Mouse (Mus musculus): ENCODE measurements around the gene Ube2g1. TPM values are rescaled to one million over a fixed set of nuclear protein-coding genes. Genes with fewer than 3 reads are reported as not detected.

Gene Ube2g1
- polyA plus RNA-seq, 1 experiment from 2014 or later, result 84.5 TPM

GRCm38 (mm10) chr11:72576466-72577351, 30.4 kb upstream of the Ube2g1 start:
- Histone ChIP-seq H3K27me3 (peaks cover 24% of the 10 kb centered on the region), H3K4me3 (peak overlapping the region; percentile 34), H3K27ac (no peak overlapping the region), H3K9ac (peak overlapping the region; percentile 25; the same call in 1 of the 2 replicates), H3K9me3 (no peaks in the 10 kb centered on the region), H3K4me1 (peaks cover 12% of the 10 kb centered on the region; the same call in 1 of the 2 replicates), H3K4me2 (replicated peaks) (peak overlapping the region; percentile 63), H3K36me3 (no peaks in the 10 kb centered on the region)
- WGBS, result 4% methylated on average over 24 of the region's 24 CpGs
- no peak for ATAC-seq (ENCODE audit: low FRiP score, low read depth)

- no peak for ATAC-seq (ENCODE audit: low FRiP score, low read depth)
- Histone ChIP-seq H3K27me3 (peaks cover 24% of the 10 kb centered on the region), H3K36me3 (no peaks in the 10 kb centered on the region), H3K4me3 (no peak overlapping the region), H3K9ac (no peak overlapping the region), H3K9me3 (no peaks in the 10 kb centered on the region), H3K27ac (no peak overlapping the region), H3K4me2 (replicated peaks) (no peak overlapping the region), H3K4me1 (peaks cover 12% of the 10 kb centered on the region; the same call in 1 of the 2 replicates)
- WGBS, result 66% methylated on average over 4 of the region's 4 CpGs
These were observed 28.6 kb upstream of the Ube2g1 start for GRCm38 (mm10) chr11:72578471-72578870.

GRCm38 (mm10) chr11:72581609-72582447, 25.3 kb upstream of the Ube2g1 start:
- H3K36me3 ChIP-seq, result no peaks in the 10 kb centered on the region
- H3K9me3 ChIP-seq, result no peaks in the 10 kb centered on the region
- no peak for ATAC-seq (ENCODE audit: low FRiP score, low read depth)
- no peak overlapping the region for H3K27ac ChIP-seq
- H3K9ac ChIP-seq, result no peak overlapping the region
- peaks cover under 1% of the 10 kb centered on the region; the same call in 1 of the 2 replicates for H3K4me1 ChIP-seq
- no peak overlapping the region for H3K4me2 ChIP-seq (replicated peaks)
- WGBS, result 70% methylated on average over 8 of the region's 8 CpGs
- no peak overlapping the region for H3K4me3 ChIP-seq
- peaks cover 12% of the 10 kb centered on the region for H3K27me3 ChIP-seq

GRCm38 (mm10) chr11:72582448-72582705, 24.7 kb upstream of the Ube2g1 start:
- H3K27ac ChIP-seq, result no peak overlapping the region
- no peak overlapping the region for H3K9ac ChIP-seq
- H3K4me1 ChIP-seq, result no peaks in the 10 kb centered on the region
- H3K9me3 ChIP-seq, result no peaks in the 10 kb centered on the region
- 69% methylated on average over 3 of the region's 3 CpGs for WGBS
- no peak overlapping the region for H3K4me3 ChIP-seq
- H3K4me2 ChIP-seq (replicated peaks), result no peak overlapping the region
- H3K27me3 ChIP-seq, result peaks cover 9% of the 10 kb centered on the region
- ATAC-seq (ENCODE audit: low FRiP score, low read depth), result no peak
- no peaks in the 10 kb centered on the region for H3K36me3 ChIP-seq

- Histone ChIP-seq H3K9ac (no peak overlapping the region), H3K9me3 (no peaks in the 10 kb centered on the region), H3K36me3 (no peaks in the 10 kb centered on the region), H3K4me2 (replicated peaks) (no peak overlapping the region), H3K4me1 (no peaks in the 10 kb centered on the region), H3K27ac (no peak overlapping the region), H3K27me3 (peaks cover 2% of the 10 kb centered on the region), H3K4me3 (no peak overlapping the region)
- no peak for ATAC-seq (ENCODE audit: low FRiP score, low read depth)
- WGBS, result 87% methylated on average over 2 of the region's 2 CpGs
These were observed 24.0 kb upstream of the Ube2g1 start for GRCm38 (mm10) chr11:72583092-72583491.

GRCm38 (mm10) chr11:72586570-72586969, 20.5 kb upstream of the Ube2g1 start:
- Histone ChIP-seq H3K27me3 (no peaks in the 10 kb centered on the region), H3K36me3 (no peaks in the 10 kb centered on the region), H3K4me2 (replicated peaks) (no peak overlapping the region), H3K9me3 (no peaks in the 10 kb centered on the region), H3K4me1 (no peaks in the 10 kb centered on the region), H3K9ac (no peak overlapping the region), H3K27ac (no peak overlapping the region), H3K4me3 (no peak overlapping the region)
- ATAC-seq (ENCODE audit: low FRiP score, low read depth), result no peak
- 86% methylated on average over 3 of the region's 3 CpGs for WGBS

GRCm38 (mm10) chr11:72587537-72588233, 19.4 kb upstream of the Ube2g1 start:
- WGBS, result 67% methylated on average over 7 of the region's 7 CpGs
- H3K36me3 ChIP-seq, result no peaks in the 10 kb centered on the region
- H3K4me2 ChIP-seq (replicated peaks), result no peak overlapping the region
- no peaks in the 10 kb centered on the region for H3K9me3 ChIP-seq
- H3K27me3 ChIP-seq, result no peaks in the 10 kb centered on the region
- H3K4me1 ChIP-seq, result no peaks in the 10 kb centered on the region
- ATAC-seq (ENCODE audit: low FRiP score, low read depth), result no peak
- H3K9ac ChIP-seq, result no peak overlapping the region
- H3K4me3 ChIP-seq, result no peak overlapping the region
- no peak overlapping the region for H3K27ac ChIP-seq

GRCm38 (mm10) chr11:72595010-72595737, 11.9 kb upstream of the Ube2g1 start:
- H3K36me3 ChIP-seq, result no peaks in the 10 kb centered on the region
- no peaks in the 10 kb centered on the region for H3K9me3 ChIP-seq
- 74% methylated on average over 2 of the region's 2 CpGs for WGBS
- H3K9ac ChIP-seq, result no peak overlapping the region
- H3K27ac ChIP-seq, result no peak overlapping the region
- ATAC-seq (ENCODE audit: low FRiP score, low read depth), result no peak
- no peak overlapping the region for H3K4me2 ChIP-seq (replicated peaks)
- H3K4me3 ChIP-seq, result no peak overlapping the region
- H3K27me3 ChIP-seq, result no peaks in the 10 kb centered on the region
- H3K4me1 ChIP-seq, result no peaks in the 10 kb centered on the region

GRCm38 (mm10) chr11:72597780-72598179, 9.3 kb upstream of the Ube2g1 start:
- Histone ChIP-seq H3K4me2 (replicated peaks) (no peak overlapping the region), H3K36me3 (no peaks in the 10 kb centered on the region), H3K9me3 (no peaks in the 10 kb centered on the region), H3K27me3 (no peaks in the 10 kb centered on the region), H3K9ac (no peak overlapping the region), H3K4me3 (no peak overlapping the region), H3K27ac (no peak overlapping the region), H3K4me1 (no peaks in the 10 kb centered on the region)
- ATAC-seq (ENCODE audit: low FRiP score, low read depth), result no peak
- WGBS, result 86% methylated on average over 4 of the region's 4 CpGs

- Histone ChIP-seq H3K4me2 (replicated peaks) (peak overlapping the region; percentile 66), H3K27me3 (no peaks in the 10 kb centered on the region), H3K36me3 (no peaks in the 10 kb centered on the region), H3K27ac (peak overlapping the region; percentile 99), H3K9ac (peak overlapping the region; percentile 97), H3K4me1 (peaks cover 7% of the 10 kb centered on the region), H3K4me3 (peak overlapping the region; percentile 95), H3K9me3 (no peaks in the 10 kb centered on the region)
- under 1% methylated on average over 73 of the region's 79 CpGs for WGBS
- ATAC-seq (ENCODE audit: low FRiP score, low read depth), result peak; percentile 51
These were observed 487 bp downstream of the Ube2g1 start for GRCm38 (mm10) chr11:72607469-72608070.

- H3K9ac ChIP-seq, result peak overlapping the region; percentile 97
- H3K27me3 ChIP-seq, result no peaks in the 10 kb centered on the region
- peak overlapping the region; percentile 95 for H3K4me3 ChIP-seq
- peaks cover 7% of the 10 kb centered on the region for H3K4me1 ChIP-seq
- H3K4me2 ChIP-seq (replicated peaks), result peak overlapping the region; percentile 66
- WGBS, result under 1% methylated on average over 44 of the region's 55 CpGs
- peak; percentile 91 for ATAC-seq (ENCODE audit: low FRiP score, low read depth)
- H3K9me3 ChIP-seq, result no peaks in the 10 kb centered on the region
- H3K36me3 ChIP-seq, result no peaks in the 10 kb centered on the region
- H3K27ac ChIP-seq, result peak overlapping the region; percentile 99
These were observed 1.1 kb downstream of the Ube2g1 start for GRCm38 (mm10) chr11:72608071-72608679.
